Mouse (Mus musculus): ENCODE data around the gene Syne2.
"Not testable (repeated sequence)": the region's sequence is repeated elsewhere in the genome, so short reads cannot be mapped to it uniquely, and the experiment has no call there.

The Syne2 gene

DNA sequence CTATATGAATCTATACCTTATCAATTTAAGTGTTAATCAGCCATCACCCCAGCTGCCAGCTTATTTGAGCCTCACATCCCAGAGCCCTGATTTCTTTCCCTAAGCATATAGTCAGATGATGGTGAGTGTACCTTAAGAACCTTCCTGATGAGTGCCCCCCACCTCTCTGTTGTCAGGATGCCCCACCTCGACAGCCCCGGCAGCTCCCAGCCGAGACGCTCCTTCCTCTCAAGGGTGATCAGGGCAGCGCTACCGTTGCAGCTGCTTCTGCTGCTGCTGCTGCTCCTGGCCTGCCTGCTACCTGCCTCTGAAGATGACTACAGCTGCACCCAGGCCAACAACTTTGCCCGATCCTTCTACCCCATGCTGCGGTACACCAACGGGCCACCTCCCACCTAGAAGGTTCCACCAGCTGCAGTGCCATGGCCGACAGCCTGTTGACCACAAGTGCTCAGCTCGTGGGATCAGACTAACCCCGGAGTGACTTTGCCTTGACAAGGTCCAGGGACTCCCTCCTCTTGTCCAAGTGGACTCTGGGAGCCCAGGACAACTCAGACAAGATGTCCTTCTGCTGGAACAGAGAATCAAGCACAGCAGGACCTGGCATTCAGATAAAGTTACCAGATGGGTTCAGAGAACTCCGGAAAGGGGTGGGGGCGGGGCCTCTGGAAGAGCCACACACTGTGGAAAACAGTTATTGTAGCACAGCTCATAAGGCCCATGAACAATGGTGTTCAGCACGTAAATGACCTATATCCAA is 291.9 kb downstream of the Syne2 start:
- in situ Hi-C loops (cut with MboI; ENCODE audit: low pct_unique_long_range_greater_than_20kb in 1 of 2, low sequenced_read_pairs in 2 of 2, unreplicated experiment in 1 of 2) = no loop called here

DNA sequence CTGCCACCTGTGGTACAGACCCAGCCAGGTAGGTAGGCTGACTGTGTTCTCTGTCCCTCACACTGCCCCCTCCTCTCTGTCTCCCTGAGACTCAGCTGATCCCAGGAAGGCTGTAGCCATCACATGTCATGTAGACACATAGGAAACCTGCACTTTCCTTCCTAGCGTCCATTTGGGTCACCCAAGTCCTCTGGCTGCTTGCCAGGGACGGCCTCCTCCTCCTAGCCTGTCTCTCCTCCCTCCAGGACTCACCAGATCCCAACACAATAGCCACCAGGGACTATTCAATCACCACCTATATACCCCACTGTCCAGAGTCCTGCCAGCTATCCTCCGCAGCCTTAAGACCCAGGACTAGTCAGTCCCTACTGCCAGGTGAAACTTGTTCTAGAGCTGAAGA is 293.1 kb downstream of the Syne2 start:
- in situ Hi-C loops (cut with MboI; ENCODE audit: low pct_unique_long_range_greater_than_20kb in 1 of 2, low sequenced_read_pairs in 2 of 2, unreplicated experiment in 1 of 2) = no loop called here

DNA sequence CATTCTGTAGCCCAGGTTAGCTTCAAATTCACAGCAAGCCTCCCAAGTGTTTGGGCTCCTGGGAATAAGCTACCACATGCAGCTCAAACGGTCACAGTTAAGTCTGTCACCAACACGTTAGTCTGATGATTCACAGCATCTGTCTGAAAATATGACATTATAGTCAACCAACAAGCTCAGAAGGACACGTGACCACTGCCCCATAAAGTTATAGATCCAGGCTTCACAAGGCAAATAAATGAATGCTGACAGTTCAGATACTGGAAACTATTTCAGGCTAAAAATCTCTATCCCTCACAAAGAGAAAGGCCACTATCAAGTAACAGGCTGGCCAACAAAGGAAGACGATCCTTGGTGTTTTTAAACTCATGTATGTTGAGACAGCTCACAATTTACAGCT is 298.6 kb downstream of the Syne2 start:
- in situ Hi-C loops (cut with MboI; ENCODE audit: low pct_unique_long_range_greater_than_20kb in 1 of 2, low sequenced_read_pairs in 2 of 2, unreplicated experiment in 1 of 2) = no loop called here

DNA sequence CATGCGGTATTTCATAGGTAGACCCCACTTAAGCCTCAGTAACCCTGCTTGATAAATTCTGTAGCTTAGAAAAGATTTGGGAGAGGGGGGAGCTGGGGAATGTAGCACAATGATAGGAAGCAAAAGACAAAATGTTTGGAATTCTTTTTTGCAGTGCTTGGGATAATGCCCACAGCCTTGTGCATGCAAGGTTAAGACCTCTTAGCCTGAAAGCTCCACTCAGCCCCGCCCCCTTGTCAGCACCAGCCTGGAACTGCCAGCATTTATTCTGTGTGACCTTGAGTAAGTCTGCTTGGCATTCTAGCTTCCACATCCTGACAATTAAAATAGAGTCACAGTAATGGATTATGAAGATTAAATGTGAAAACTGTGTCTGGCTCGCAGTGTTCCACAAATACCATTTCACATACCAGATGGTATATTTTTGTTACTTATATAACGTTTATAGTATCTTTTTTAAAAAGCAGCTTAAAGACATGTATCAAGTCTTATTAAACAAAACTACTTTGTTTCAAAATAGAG is 299.8 kb downstream of the Syne2 start:
- in situ Hi-C loops (cut with MboI; ENCODE audit: low pct_unique_long_range_greater_than_20kb in 1 of 2, low sequenced_read_pairs in 2 of 2, unreplicated experiment in 1 of 2) = no loop called here

DNA sequence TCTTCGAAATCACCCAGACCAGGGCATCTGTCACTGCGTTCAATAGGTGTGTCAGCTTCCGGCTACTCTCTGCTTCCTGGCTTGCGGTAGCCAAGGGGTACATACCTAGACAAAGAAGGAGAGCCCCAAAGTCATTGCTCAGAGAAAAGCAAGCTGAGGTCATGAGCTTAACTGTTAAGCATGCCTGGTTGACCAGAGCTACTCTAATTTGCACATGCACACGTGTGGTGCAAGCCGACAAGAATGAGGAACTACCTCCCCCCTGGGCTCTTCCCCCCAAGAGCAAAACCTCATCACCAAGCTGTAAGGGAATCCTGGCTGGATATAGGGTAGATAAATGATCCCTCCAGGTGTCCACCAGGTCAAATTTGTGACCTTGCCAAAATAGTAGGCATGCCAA is 305.3 kb downstream of the Syne2 start:
- in situ Hi-C loops (cut with MboI; ENCODE audit: low pct_unique_long_range_greater_than_20kb in 1 of 2, low sequenced_read_pairs in 2 of 2, unreplicated experiment in 1 of 2) = no loop called here

DNA sequence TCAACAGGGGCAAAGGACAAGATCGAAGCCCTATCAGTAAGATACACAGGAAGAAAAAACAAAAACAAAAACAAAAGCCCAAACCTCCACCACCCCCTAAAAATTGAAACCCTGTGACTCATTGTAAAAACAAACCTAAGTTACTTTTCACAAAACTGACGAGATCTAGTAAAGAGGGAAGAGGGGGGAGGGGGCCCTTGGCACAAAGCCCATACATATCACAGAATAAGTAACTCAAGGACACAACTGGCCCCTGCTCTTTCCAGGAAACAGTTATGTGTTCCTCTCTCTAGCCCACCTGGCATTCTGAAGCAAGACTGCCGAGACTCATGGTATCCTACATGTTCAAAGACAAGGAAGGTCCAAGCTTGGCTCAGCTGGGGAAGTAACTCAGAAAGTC is 310.4 kb downstream of the Syne2 start:
- in situ Hi-C loops (cut with MboI; ENCODE audit: low pct_unique_long_range_greater_than_20kb in 1 of 2, low sequenced_read_pairs in 2 of 2, unreplicated experiment in 1 of 2) = no loop called here

DNA sequence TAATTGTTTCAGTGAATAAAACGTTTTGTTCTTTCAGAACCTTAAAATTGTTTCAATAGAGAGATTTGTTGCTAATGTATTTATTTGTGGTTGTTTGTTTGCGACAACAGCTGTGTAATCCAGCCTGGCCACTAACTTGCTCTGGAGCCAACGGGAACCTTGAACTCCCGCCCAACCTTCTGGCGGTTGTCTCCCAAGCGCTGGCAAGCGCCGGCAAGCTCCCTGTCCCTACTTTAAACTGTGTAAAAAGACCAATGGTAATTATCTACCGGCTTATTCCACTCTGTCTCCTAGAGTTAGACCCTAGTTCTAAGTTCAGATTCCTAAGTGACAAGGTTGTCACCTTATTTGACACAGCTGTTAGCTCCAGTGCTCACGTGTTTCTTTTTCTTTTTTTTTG is 310.9 kb downstream of the Syne2 start:
- in situ Hi-C loops (cut with MboI; ENCODE audit: low pct_unique_long_range_greater_than_20kb in 1 of 2, low sequenced_read_pairs in 2 of 2, unreplicated experiment in 1 of 2) = no loop called here

DNA sequence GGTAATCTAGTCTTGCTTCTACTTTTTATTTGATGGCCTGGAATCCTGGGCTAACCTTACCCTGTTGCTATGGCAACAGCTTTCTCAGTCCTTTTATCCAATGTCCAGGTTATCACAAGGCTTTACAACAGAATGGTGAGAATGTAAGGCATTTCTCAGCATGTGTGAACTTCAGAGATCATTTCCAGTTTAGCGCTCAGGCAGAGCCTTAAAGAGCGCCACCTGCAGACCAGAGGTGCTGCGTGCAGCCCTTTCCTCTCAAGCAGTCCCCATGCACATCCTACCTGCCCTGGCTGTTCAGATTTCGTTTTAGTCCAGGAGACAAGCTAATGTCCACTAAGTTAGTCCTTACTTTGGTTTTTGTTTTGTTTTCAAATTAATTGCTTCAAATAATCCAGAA is 312.3 kb downstream of the Syne2 start:
- in situ Hi-C loops (cut with MboI; ENCODE audit: low pct_unique_long_range_greater_than_20kb in 1 of 2, low sequenced_read_pairs in 2 of 2, unreplicated experiment in 1 of 2) = no loop called here

DNA sequence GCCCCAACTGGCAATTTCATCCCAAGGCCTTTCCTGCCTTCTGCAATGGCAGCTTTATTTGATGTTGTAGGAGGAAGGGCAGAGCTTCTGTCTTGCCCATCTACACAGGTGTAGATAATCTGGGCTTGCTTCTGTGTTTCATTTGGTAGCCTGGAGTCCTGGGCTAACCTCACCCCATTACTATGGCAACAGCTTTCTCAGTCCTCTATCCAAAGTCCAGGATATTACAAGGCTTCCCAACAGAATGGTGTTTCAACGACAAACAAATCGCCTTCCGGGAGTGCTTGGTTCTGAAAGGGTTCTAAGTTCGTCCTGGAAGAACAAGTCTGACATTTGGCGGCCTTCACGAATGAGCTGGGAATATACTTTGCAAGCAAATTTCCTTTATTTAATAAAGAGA is 313.0 kb downstream of the Syne2 start:
- in situ Hi-C loops (cut with MboI; ENCODE audit: low pct_unique_long_range_greater_than_20kb in 1 of 2, low sequenced_read_pairs in 2 of 2, unreplicated experiment in 1 of 2) = no loop called here

DNA sequence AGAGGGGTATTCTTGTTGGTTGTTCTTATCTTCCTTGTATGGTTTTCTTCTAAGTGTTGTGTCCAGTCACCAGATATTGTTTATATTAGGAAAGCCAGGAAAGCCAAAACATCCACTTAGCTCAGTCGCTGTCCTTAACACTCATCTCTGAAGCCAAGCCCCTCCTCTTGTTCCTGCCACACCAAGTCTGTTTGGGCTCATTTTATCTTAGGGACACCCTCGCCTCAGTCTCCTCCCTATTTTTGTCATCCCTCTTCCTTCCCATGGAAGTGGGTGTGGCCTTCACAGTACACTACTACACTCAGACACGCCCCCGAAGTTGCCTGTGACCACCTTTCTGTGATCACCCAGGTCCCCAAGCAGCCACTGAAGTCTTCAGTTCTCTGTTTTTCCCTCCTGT is 314.7 kb downstream of the Syne2 start:
- in situ Hi-C loops (cut with MboI; ENCODE audit: low pct_unique_long_range_greater_than_20kb in 1 of 2, low sequenced_read_pairs in 2 of 2, unreplicated experiment in 1 of 2) = no loop called here

DNA sequence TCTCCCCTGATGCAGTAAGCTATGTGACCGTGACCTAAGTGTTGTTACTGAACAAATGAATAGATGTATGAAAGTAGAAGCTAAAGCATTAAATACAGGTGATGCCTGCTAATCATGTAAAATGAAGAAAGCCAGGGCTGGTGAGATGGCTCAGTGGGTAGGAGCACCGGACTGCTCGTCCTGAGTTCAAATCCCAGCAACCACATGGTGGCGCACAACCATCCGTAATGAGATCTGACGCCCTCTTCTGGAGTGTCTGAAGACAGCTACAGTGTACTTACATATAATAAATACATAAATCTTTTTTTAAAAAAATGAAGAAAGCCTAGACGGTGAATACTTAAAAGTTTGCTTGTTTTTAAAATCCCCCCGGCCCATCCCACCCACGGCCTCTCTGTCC is 315.1 kb downstream of the Syne2 start:
- in situ Hi-C loops (cut with MboI; ENCODE audit: low pct_unique_long_range_greater_than_20kb in 1 of 2, low sequenced_read_pairs in 2 of 2, unreplicated experiment in 1 of 2) = not testable (repeated sequence)

DNA sequence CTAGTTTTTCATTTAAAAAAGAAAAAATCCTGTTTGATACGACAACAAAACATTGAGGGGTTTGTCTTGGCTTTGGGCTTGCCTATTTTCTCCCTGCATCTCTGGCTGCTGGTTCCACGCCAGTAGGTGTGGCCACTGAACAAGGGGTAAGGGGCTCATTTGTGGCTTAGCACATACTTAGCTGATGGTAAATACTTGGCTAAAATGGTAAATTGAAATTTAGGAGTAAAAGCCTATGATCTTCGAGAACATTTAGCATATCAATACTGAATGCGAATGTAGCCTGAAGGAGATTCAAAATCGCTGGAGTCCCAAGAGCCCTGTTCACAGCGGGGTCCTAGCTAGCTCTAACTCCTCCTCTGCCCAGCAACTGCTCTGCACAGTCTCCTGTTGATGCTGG is 318.8 kb downstream of the Syne2 start:
- in situ Hi-C loops (cut with MboI; ENCODE audit: low pct_unique_long_range_greater_than_20kb in 1 of 2, low sequenced_read_pairs in 2 of 2, unreplicated experiment in 1 of 2) = no loop called here

DNA sequence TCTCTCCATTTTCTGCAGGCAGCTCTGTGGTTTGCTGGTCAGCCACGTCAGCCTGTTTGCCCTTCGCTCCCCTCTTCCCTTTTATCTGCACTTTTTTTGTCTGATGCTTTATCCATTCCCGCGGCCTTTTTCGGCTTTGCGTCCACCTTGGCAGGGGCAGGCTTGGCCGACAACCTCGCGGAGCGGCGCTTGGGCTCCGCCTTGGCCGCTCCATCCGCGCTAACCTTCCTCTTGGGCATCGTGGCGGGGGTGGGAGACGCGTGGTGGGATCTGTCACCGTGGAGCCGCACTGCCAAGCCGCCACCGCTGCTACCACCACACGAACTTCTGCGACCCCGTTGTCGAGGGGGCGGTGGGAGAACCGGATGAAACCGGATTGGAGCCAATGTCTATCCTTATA is 334.5 kb downstream of the Syne2 start:
- in situ Hi-C loops (cut with MboI; ENCODE audit: low pct_unique_long_range_greater_than_20kb in 1 of 2, low sequenced_read_pairs in 2 of 2, unreplicated experiment in 1 of 2) = not testable (repeated sequence)
